Mouse (Mus musculus) intestine, embryonic 15.5 days (tissue): Measurements from ENCODE around the gene Antxr1. TPM values are rescaled to one million over a fixed set of nuclear protein-coding genes. Genes with fewer than 3 reads are reported as not detected.

Source experiments
- ATAC-seq: fragments of 200-750 bp; cut with Nextera tagmentation; 2 replicates; pipeline ENCODE4 v1.8.0; 2017; ENCODE audit warnings: moderate TSS enrichment, moderate library complexity
- H3K27ac ChIP-seq: fragments of 300-500 bp; sonication (generic); 2 replicates; pipeline ENCODE4 v1.5.1; 2015; ENCODE audit warnings: mild to moderate bottlenecking, inconsistent platforms
- H3K27me3 ChIP-seq: fragments of 300-500 bp; sonication (generic); replicated peaks from 2 replicates; pipeline ENCODE4 v1.6.1; 2015; ENCODE audit warnings: inconsistent platforms
- H3K36me3 ChIP-seq: fragments of 300-500 bp; sonication (generic); 2 replicates; pipeline ENCODE4 v1.6.1; 2015; ENCODE audit warnings: inconsistent platforms
- H3K4me1 ChIP-seq: fragments of 300-500 bp; sonication (generic); replicated peaks from 2 replicates; pipeline ENCODE4 v1.6.1; 2015; ENCODE audit warnings: inconsistent platforms
- H3K4me2 ChIP-seq: fragments of 300-500 bp; sonication (generic); replicated peaks from 2 replicates; pipeline ENCODE4 v1.6.1; 2015; ENCODE audit warnings: mild to moderate bottlenecking, inconsistent platforms
- H3K4me3 ChIP-seq: fragments of 300-500 bp; sonication (generic); replicated peaks from 2 replicates; pipeline ENCODE4 v1.5.1; 2015; ENCODE audit warnings: inconsistent platforms
- H3K9ac ChIP-seq: fragments of 300-500 bp; sonication (generic); 2 replicates; pipeline ENCODE4 v1.6.1; 2015; ENCODE audit warnings: inconsistent platforms
- H3K9me3 ChIP-seq: fragments of 300-500 bp; sonication (generic); 2 replicates; pipeline ENCODE4 v1.6.1; 2016; ENCODE audit warnings: inconsistent platforms
- WGBS: fragments of 180-500 bp; shearing (Covaris S2); methylation state at CpG from one replicate; pipeline ENCODE4 v1.1.7; 2015; 5-methylcytosine and 5-hydroxymethylcytosine counted together
- polyA plus RNA-seq: library from polyadenylated mRNA; unstranded; fragments of >200 nt; fragmentation: Nextera tagmentation; extraction: Ambion mirVana; gene quantifications from 2 replicates; pipeline ENCODE4 v1.2.1, GENCODE M21; 2015

The Antxr1 gene
- polyA plus RNA-seq, 1 experiment from 2014 or later = 5.9 TPM

- H3K4me1 ChIP-seq = no peaks in the 10 kb centered on the region
- H3K4me3 ChIP-seq = no peak overlapping the region
- no peaks in the 10 kb centered on the region for H3K36me3 ChIP-seq
- 67% methylated on average over 5 of the region's 5 CpGs for WGBS
- H3K4me2 ChIP-seq = no peak overlapping the region
- no peaks in the 10 kb centered on the region for H3K27me3 ChIP-seq
- H3K9ac ChIP-seq = no peak overlapping the region
- no peaks in the 10 kb centered on the region for H3K9me3 ChIP-seq
- no peak overlapping the region for H3K27ac ChIP-seq
- no peak for ATAC-seq
Observed at GRCm38 (mm10) chr6:87142239-87142638, 193.4 kb downstream of the Antxr1 start.

GRCm38 (mm10) chr6:87139796-87140553 is 195.6 kb downstream of the Antxr1 start:
- Histone ChIP-seq H3K4me3 (no peak overlapping the region), H3K27me3 (no peaks in the 10 kb centered on the region), H3K27ac (no peak overlapping the region), H3K9ac (no peak overlapping the region), H3K36me3 (peaks cover 4% of the 10 kb centered on the region; the same call in 1 of the 2 replicates), H3K4me2 (no peak overlapping the region), H3K9me3 (no peaks in the 10 kb centered on the region), H3K4me1 (no peaks in the 10 kb centered on the region)
- ATAC-seq = no peak
- 61% methylated on average over 12 of the region's 12 CpGs for WGBS

GRCm38 (mm10) chr6:87138479-87138878 is 197.1 kb downstream of the Antxr1 start:
- Histone ChIP-seq H3K4me2 (no peak overlapping the region), H3K4me1 (no peaks in the 10 kb centered on the region), H3K9ac (no peak overlapping the region), H3K27me3 (no peaks in the 10 kb centered on the region), H3K4me3 (no peak overlapping the region), H3K9me3 (no peaks in the 10 kb centered on the region), H3K36me3 (peaks cover 4% of the 10 kb centered on the region; the same call in 1 of the 2 replicates), H3K27ac (no peak overlapping the region)
- ATAC-seq = no peak
- WGBS = 68% methylated on average over 5 of the region's 5 CpGs

- ATAC-seq = no peak
- 78% methylated on average over 12 of the region's 12 CpGs for WGBS
- H3K36me3 ChIP-seq = peaks cover 4% of the 10 kb centered on the region; the same call in 1 of the 2 replicates
- no peak overlapping the region for H3K4me2 ChIP-seq
- H3K27me3 ChIP-seq = no peaks in the 10 kb centered on the region
- H3K4me3 ChIP-seq = no peak overlapping the region
- H3K4me1 ChIP-seq = no peaks in the 10 kb centered on the region
- no peak overlapping the region for H3K27ac ChIP-seq
- no peaks in the 10 kb centered on the region for H3K9me3 ChIP-seq
- H3K9ac ChIP-seq = no peak overlapping the region
Observed at GRCm38 (mm10) chr6:87133966-87134546, 201.6 kb downstream of the Antxr1 start.

- 69% methylated on average over 3 of the region's 3 CpGs for WGBS
- Histone ChIP-seq H3K9me3 (no peaks in the 10 kb centered on the region), H3K4me1 (no peaks in the 10 kb centered on the region), H3K36me3 (peaks cover 4% of the 10 kb centered on the region; the same call in 1 of the 2 replicates), H3K9ac (no peak overlapping the region), H3K27me3 (no peaks in the 10 kb centered on the region), H3K4me2 (no peak overlapping the region), H3K27ac (no peak overlapping the region), H3K4me3 (no peak overlapping the region)
- no peak for ATAC-seq
Observed at GRCm38 (mm10) chr6:87133520-87133919, 202.1 kb downstream of the Antxr1 start.

GRCm38 (mm10) chr6:87131078-87131477 is 204.5 kb downstream of the Antxr1 start:
- Histone ChIP-seq H3K27ac (no peak overlapping the region), H3K9ac (no peak overlapping the region), H3K36me3 (0 out of 2 replicates have a peak, but pooled peaks cover under 1% of the 10 kb centered on the region), H3K4me1 (peaks cover 10% of the 10 kb centered on the region; the same call in 1 of the 2 replicates), H3K27me3 (no peaks in the 10 kb centered on the region), H3K9me3 (no peaks in the 10 kb centered on the region), H3K4me3 (no peak overlapping the region), H3K4me2 (no peak overlapping the region)
- no peak for ATAC-seq
- WGBS = 82% methylated on average over 1 of the region's 1 CpGs

- Histone ChIP-seq H3K27me3 (no peaks in the 10 kb centered on the region), H3K27ac (no peak overlapping the region), H3K36me3 (no peaks in the 10 kb centered on the region), H3K9ac (no peak overlapping the region), H3K4me2 (no peak overlapping the region), H3K4me1 (peaks cover 10% of the 10 kb centered on the region; the same call in 1 of the 2 replicates), H3K4me3 (no peak overlapping the region), H3K9me3 (no peaks in the 10 kb centered on the region)
- 92% methylated on average over 7 of the region's 7 CpGs for WGBS
- ATAC-seq = no peak
Observed at GRCm38 (mm10) chr6:87130628-87131027, 205.0 kb downstream of the Antxr1 start.

GRCm38 (mm10) chr6:87129861-87130260 is 205.8 kb downstream of the Antxr1 start:
- Histone ChIP-seq H3K4me1 (peaks cover 10% of the 10 kb centered on the region; the same call in 1 of the 2 replicates), H3K27me3 (no peaks in the 10 kb centered on the region), H3K36me3 (no peaks in the 10 kb centered on the region), H3K4me2 (no peak overlapping the region), H3K4me3 (no peak overlapping the region), H3K9me3 (no peaks in the 10 kb centered on the region), H3K9ac (no peak overlapping the region), H3K27ac (no peak overlapping the region)
- no peak for ATAC-seq
- WGBS = 86% methylated on average over 8 of the region's 8 CpGs

GRCm38 (mm10) chr6:87127049-87127753 is 208.4 kb downstream of the Antxr1 start:
- H3K27ac ChIP-seq = no peak overlapping the region
- H3K9me3 ChIP-seq = no peaks in the 10 kb centered on the region
- 37% methylated on average over 8 of the region's 8 CpGs for WGBS

GRCm38 (mm10) chr6:87123973-87124372 is 211.6 kb downstream of the Antxr1 start:
- Histone ChIP-seq H3K27ac (no peak overlapping the region), H3K4me3 (no peak overlapping the region), H3K9ac (no peak overlapping the region), H3K9me3 (no peaks in the 10 kb centered on the region), H3K4me2 (no peak overlapping the region), H3K27me3 (no peaks in the 10 kb centered on the region), H3K36me3 (no peaks in the 10 kb centered on the region), H3K4me1 (peaks cover 10% of the 10 kb centered on the region; the same call in 1 of the 2 replicates)
- 82% methylated on average over 4 of the region's 4 CpGs for WGBS
- no peak for ATAC-seq

More at GRCm38 (mm10) chr6:87127049-87127753, 208.4 kb downstream of the Antxr1 start:
- peak; percentile 78 for ATAC-seq
- 0 out of 2 replicates have a peak overlapping the region, but pooled peaks have one; percentile 13 for H3K4me2 ChIP-seq
- no peaks in the 10 kb centered on the region for H3K36me3 ChIP-seq
- H3K4me1 ChIP-seq = peaks cover 10% of the 10 kb centered on the region; the same call in 1 of the 2 replicates
- H3K4me3 ChIP-seq = no peak overlapping the region
- no peak overlapping the region for H3K9ac ChIP-seq
- H3K27me3 ChIP-seq = no peaks in the 10 kb centered on the region

- Histone ChIP-seq H3K4me2 (no peak overlapping the region), H3K4me1 (peaks cover 10% of the 10 kb centered on the region; the same call in 1 of the 2 replicates), H3K4me3 (no peak overlapping the region), H3K27ac (no peak overlapping the region), H3K36me3 (no peaks in the 10 kb centered on the region), H3K27me3 (no peaks in the 10 kb centered on the region), H3K9me3 (no peaks in the 10 kb centered on the region), H3K9ac (no peak overlapping the region)
- ATAC-seq = no peak
- 73% methylated on average over 6 of the region's 6 CpGs for WGBS
Observed at GRCm38 (mm10) chr6:87123406-87123805, 212.2 kb downstream of the Antxr1 start.

- H3K4me3 ChIP-seq = no peak overlapping the region
- H3K4me2 ChIP-seq = no peak overlapping the region
- no peaks in the 10 kb centered on the region for H3K9me3 ChIP-seq
- WGBS = 69% methylated on average over 7 of the region's 7 CpGs
- H3K27ac ChIP-seq = no peak overlapping the region
- ATAC-seq = no peak
- no peaks in the 10 kb centered on the region for H3K36me3 ChIP-seq
- no peaks in the 10 kb centered on the region for H3K27me3 ChIP-seq
- H3K4me1 ChIP-seq = peaks cover 4% of the 10 kb centered on the region; the same call in 1 of the 2 replicates
- no peak overlapping the region for H3K9ac ChIP-seq
Observed at GRCm38 (mm10) chr6:87121961-87122360, 213.7 kb downstream of the Antxr1 start.
